Mouse (Mus musculus) limb, embryonic 11.5 days (tissue): Measurements from ENCODE around the gene Mitf. TPM values are rescaled to one million over a fixed set of nuclear protein-coding genes. Genes with fewer than 3 reads are reported as not detected.

ENCODE experiments used
- ATAC-seq: fragments of 200-750 bp; cut with Nextera tagmentation; 2 replicates; pipeline ENCODE4 v1.8.0; 2017; ENCODE audit warnings: low read depth; ENCODE audit not compliant: insufficient number of reproducible peaks, low FRiP score, low TSS enrichment
- DNase-seq: peaks from one replicate; pipeline ENCODE4 v3.0.0-alpha.2; 2015; ENCODE audit warnings: low spot score
- H3K27ac ChIP-seq: fragments of 300-500 bp; sonication (generic); replicated peaks from 2 replicates; pipeline ENCODE4 v1.5.1; 2014; ENCODE audit warnings: low read depth, mild to moderate bottlenecking, low read length
- H3K27me3 ChIP-seq: fragments of 300-500 bp; sonication (generic); 2 replicates; pipeline ENCODE4 v1.6.1; 2014; ENCODE audit warnings: mild to moderate bottlenecking, low read length, mixed read lengths; ENCODE audit not compliant: control insufficient read depth, insufficient read depth
- H3K36me3 ChIP-seq: fragments of 300-500 bp; sonication (generic); 2 replicates; pipeline ENCODE4 v1.6.1; 2014; ENCODE audit warnings: mild to moderate bottlenecking, low read length, moderate library complexity, mixed read lengths; ENCODE audit not compliant: control insufficient read depth, insufficient read depth
- H3K4me1 ChIP-seq: fragments of 300-500 bp; sonication (generic); 2 replicates; pipeline ENCODE4 v1.6.1; 2014; ENCODE audit warnings: low read length, mixed read lengths; ENCODE audit not compliant: control insufficient read depth, insufficient read depth
- H3K4me2 ChIP-seq: fragments of 300-500 bp; sonication (generic); 2 replicates; pipeline ENCODE4 v1.6.1; 2014; ENCODE audit warnings: low read depth, mild to moderate bottlenecking, moderate library complexity; ENCODE audit not compliant: severe bottlenecking
- H3K4me3 ChIP-seq: fragments of 300-500 bp; sonication (generic); 2 replicates; pipeline ENCODE4 v1.5.1; 2014; ENCODE audit warnings: low read depth, low read length
- H3K9ac ChIP-seq: fragments of 300-500 bp; sonication (generic); 2 replicates; pipeline ENCODE4 v1.6.1; 2014; ENCODE audit warnings: mild to moderate bottlenecking, low read length
- H3K9me3 ChIP-seq: fragments of 300-500 bp; sonication (generic); 2 replicates; pipeline ENCODE4 v1.6.1; 2016; ENCODE audit warnings: low read length; ENCODE audit not compliant: control insufficient read depth
- WGBS: fragments of 180-500 bp; shearing (Covaris S2); extraction: QIAGEN DNeasy Blood & Tissue Kit; methylation state at CpG from one replicate; pipeline ENCODE4 v1.1.7; 2014; 5-methylcytosine and 5-hydroxymethylcytosine counted together
- polyA plus RNA-seq: library from polyadenylated mRNA; unstranded; fragments of >200 nt; fragmentation: Nextera tagmentation; extraction: Ambion mirVana; gene quantifications from 2 replicates; pipeline ENCODE4 v1.2.1, GENCODE M21; 2014

Mitf gene
- polyA plus RNA-seq, 1 experiment from 2014 or later, result 1.1 TPM

GRCm38 (mm10) chr6:97888596-97888995 is 81.7 kb downstream of the Mitf start:
- ATAC-seq, result no peak
- H3K27me3 ChIP-seq, result no peaks in the 10 kb centered on the region
- H3K27ac ChIP-seq, result no peak overlapping the region
- no peak overlapping the region for H3K9ac ChIP-seq
- no peak overlapping the region for H3K4me3 ChIP-seq
- H3K4me2 ChIP-seq, result no peak overlapping the region
- no peak for DNase-seq
- no peaks in the 10 kb centered on the region for H3K36me3 ChIP-seq
- H3K4me1 ChIP-seq, result no peaks in the 10 kb centered on the region
- 38% methylated on average over 3 of the region's 3 CpGs for WGBS
- no peaks in the 10 kb centered on the region for H3K9me3 ChIP-seq

- Histone ChIP-seq H3K9ac (no peak overlapping the region), H3K27ac (no peak overlapping the region), H3K27me3 (no peaks in the 10 kb centered on the region), H3K4me1 (no peaks in the 10 kb centered on the region), H3K9me3 (no peaks in the 10 kb centered on the region), H3K36me3 (no peaks in the 10 kb centered on the region), H3K4me3 (no peak overlapping the region), H3K4me2 (no peak overlapping the region)
- no peak for ATAC-seq
- no peak for DNase-seq
- 53% methylated on average over 5 of the region's 5 CpGs for WGBS
Observed at GRCm38 (mm10) chr6:97893546-97893945, 86.7 kb downstream of the Mitf start.

- no peak for DNase-seq
- no peaks in the 10 kb centered on the region for H3K36me3 ChIP-seq
- no peaks in the 10 kb centered on the region for H3K4me1 ChIP-seq
- H3K9ac ChIP-seq, result no peak overlapping the region
- no peaks in the 10 kb centered on the region for H3K27me3 ChIP-seq
- ATAC-seq, result no peak
- H3K27ac ChIP-seq, result no peak overlapping the region
- H3K4me3 ChIP-seq, result no peak overlapping the region
- 95% methylated on average over 6 of the region's 6 CpGs for WGBS
- no peaks in the 10 kb centered on the region for H3K9me3 ChIP-seq
- no peak overlapping the region for H3K4me2 ChIP-seq
Observed at GRCm38 (mm10) chr6:97897191-97897590, 90.3 kb downstream of the Mitf start.

GRCm38 (mm10) chr6:97898085-97898484 is 91.2 kb downstream of the Mitf start:
- Histone ChIP-seq H3K36me3 (no peaks in the 10 kb centered on the region), H3K9me3 (no peaks in the 10 kb centered on the region), H3K27me3 (no peaks in the 10 kb centered on the region), H3K4me3 (no peak overlapping the region), H3K9ac (no peak overlapping the region), H3K4me2 (no peak overlapping the region), H3K4me1 (no peaks in the 10 kb centered on the region), H3K27ac (no peak overlapping the region)
- 69% methylated on average over 5 of the region's 5 CpGs for WGBS
- DNase-seq, result no peak
- no peak for ATAC-seq

GRCm38 (mm10) chr6:97901561-97901960 is 94.7 kb downstream of the Mitf start:
- H3K27me3 ChIP-seq, result no peaks in the 10 kb centered on the region
- H3K4me1 ChIP-seq, result no peaks in the 10 kb centered on the region
- ATAC-seq (no peak), DNase-seq (no peak)
- H3K9me3 ChIP-seq, result no peaks in the 10 kb centered on the region
- H3K9ac ChIP-seq, result no peak overlapping the region
- H3K27ac ChIP-seq, result no peak overlapping the region
- no peak overlapping the region for H3K4me2 ChIP-seq
- no peaks in the 10 kb centered on the region for H3K36me3 ChIP-seq
- WGBS, result 90% methylated on average over 5 of the region's 5 CpGs
- no peak overlapping the region for H3K4me3 ChIP-seq

GRCm38 (mm10) chr6:97902205-97902604 is 95.4 kb downstream of the Mitf start:
- no peaks in the 10 kb centered on the region for H3K36me3 ChIP-seq
- no peaks in the 10 kb centered on the region for H3K27me3 ChIP-seq
- no peak overlapping the region for H3K27ac ChIP-seq
- ATAC-seq (no peak), DNase-seq (no peak)
- no peaks in the 10 kb centered on the region for H3K4me1 ChIP-seq
- no peak overlapping the region for H3K4me2 ChIP-seq
- no peak overlapping the region for H3K4me3 ChIP-seq
- H3K9me3 ChIP-seq, result no peaks in the 10 kb centered on the region
- 78% methylated on average over 1 of the region's 1 CpGs for WGBS
- H3K9ac ChIP-seq, result no peak overlapping the region

GRCm38 (mm10) chr6:97914768-97915167 is 107.9 kb downstream of the Mitf start:
- no peaks in the 10 kb centered on the region for H3K27me3 ChIP-seq
- no peak overlapping the region for H3K9ac ChIP-seq
- DNase-seq (no peak), ATAC-seq (no peak)
- H3K4me1 ChIP-seq, result no peaks in the 10 kb centered on the region
- no peak overlapping the region for H3K4me2 ChIP-seq
- H3K27ac ChIP-seq, result no peak overlapping the region
- no peaks in the 10 kb centered on the region for H3K9me3 ChIP-seq
- no peak overlapping the region for H3K4me3 ChIP-seq
- no peaks in the 10 kb centered on the region for H3K36me3 ChIP-seq
- 91% methylated on average over 8 of the region's 8 CpGs for WGBS

GRCm38 (mm10) chr6:97916386-97916903 is 109.6 kb downstream of the Mitf start:
- no peaks in the 10 kb centered on the region for H3K9me3 ChIP-seq
- no peaks in the 10 kb centered on the region for H3K36me3 ChIP-seq
- no peak overlapping the region for H3K27ac ChIP-seq
- no peak overlapping the region for H3K4me2 ChIP-seq
- WGBS, result 82% methylated on average over 7 of the region's 7 CpGs
- H3K9ac ChIP-seq, result no peak overlapping the region
- no peak for ATAC-seq
- DNase-seq, result no peak
- H3K27me3 ChIP-seq, result no peaks in the 10 kb centered on the region
- no peak overlapping the region for H3K4me3 ChIP-seq
- no peaks in the 10 kb centered on the region for H3K4me1 ChIP-seq

GRCm38 (mm10) chr6:97918051-97918450 is 111.2 kb downstream of the Mitf start:
- Histone ChIP-seq H3K4me1 (no peaks in the 10 kb centered on the region), H3K4me3 (no peak overlapping the region), H3K9ac (no peak overlapping the region), H3K27ac (no peak overlapping the region), H3K4me2 (no peak overlapping the region), H3K27me3 (no peaks in the 10 kb centered on the region), H3K36me3 (no peaks in the 10 kb centered on the region), H3K9me3 (no peaks in the 10 kb centered on the region)
- DNase-seq, result no peak
- WGBS, result 66% methylated on average over 4 of the region's 4 CpGs
- no peak for ATAC-seq
